Mouse (Mus musculus) 416B (cell line): ENCODE results near the gene Hist1h2bh.
A peak's percentile ranks its signal among the peaks of the same experiment; 100 is the strongest.
"Not testable (repeated sequence)": the region's sequence is repeated elsewhere in the genome, so short reads cannot be mapped to it uniquely, and the experiment has no call there.

Experiments used
- DNase-seq: peaks from one replicate; pipeline ENCODE4 v3.0.0; 2011; ENCODE audit warnings: low read depth

Gene Hist1h2bh

GRCm38 (mm10) chr13:23542999-23543607 lies at the start of gene Hist1h2bh:
Gene Hist1h2bh, minus strand, starts transcription at chr13:23543392.
- DNase-seq = peak; percentile 100

GRCm38 (mm10) chr13:23592614-23593013 lies 49.4 kb upstream of the Hist1h2bh start:
- no peak for DNase-seq

GRCm38 (mm10) chr13:23591886-23592285 lies 48.7 kb upstream of the Hist1h2bh start:
- not testable (repeated sequence) for DNase-seq

- DNase-seq = no peak
Measured at GRCm38 (mm10) chr13:23591206-23591605, 48.0 kb upstream of the Hist1h2bh start.

- peak; percentile 68 for DNase-seq
Measured at GRCm38 (mm10) chr13:23586940-23587225, 43.7 kb upstream of the Hist1h2bh start.

GRCm38 (mm10) chr13:23586099-23586939 lies 43.1 kb upstream of the Hist1h2bh start:
- DNase-seq = peak; percentile 73

GRCm38 (mm10) chr13:23585442-23586098 lies 42.4 kb upstream of the Hist1h2bh start:
- DNase-seq = peak; percentile 99

GRCm38 (mm10) chr13:23585029-23585441 lies 41.8 kb upstream of the Hist1h2bh start:
- peak; percentile 91 for DNase-seq

GRCm38 (mm10) chr13:23584331-23584730 lies 41.1 kb upstream of the Hist1h2bh start:
- DNase-seq = peak; percentile 68

- peak; percentile 54 for DNase-seq
Measured at GRCm38 (mm10) chr13:23583387-23584068, 40.3 kb upstream of the Hist1h2bh start.

GRCm38 (mm10) chr13:23582219-23583056 lies 39.2 kb upstream of the Hist1h2bh start:
- DNase-seq = peak; percentile 82

- peak; percentile 100 for DNase-seq
Measured at GRCm38 (mm10) chr13:23581408-23582218, 38.4 kb upstream of the Hist1h2bh start, which contains the start of gene Hist1h4d. Gene Hist1h4d, plus strand, starts transcription at chr13:23581598.

GRCm38 (mm10) chr13:23577835-23578234 lies 34.6 kb upstream of the Hist1h2bh start:
- peak; percentile 50 for DNase-seq

GRCm38 (mm10) chr13:23576906-23577639 lies 33.9 kb upstream of the Hist1h2bh start:
- DNase-seq = peak; percentile 75

- peak; percentile 89 for DNase-seq
Measured at GRCm38 (mm10) chr13:23576351-23576881, 33.2 kb upstream of the Hist1h2bh start.

GRCm38 (mm10) chr13:23575864-23576313 lies 32.7 kb upstream of the Hist1h2bh start:
- peak; percentile 84 for DNase-seq

GRCm38 (mm10) chr13:23575271-23575851 lies 32.2 kb upstream of the Hist1h2bh start, which contains the start of gene Hist1h3d:
Gene Hist1h3d, plus strand, starts transcription at chr13:23575763.
- peak; percentile 99 for DNase-seq

GRCm38 (mm10) chr13:23574546-23575170 lies 31.5 kb upstream of the Hist1h2bh start:
- DNase-seq = peak; percentile 91
